Mouse (Mus musculus) lung, embryonic 16.5 days (tissue): Measurements from ENCODE around the gene 1810024B03Rik. TPM values are rescaled to one million over a fixed set of nuclear protein-coding genes. Genes with fewer than 3 reads are reported as not detected.
"Not testable (repeated sequence)": the region's sequence is repeated elsewhere in the genome, so short reads cannot be mapped to it uniquely, and the experiment has no call there.

Experiments
- ATAC-seq: fragments of 200-750 bp; cut with Nextera tagmentation; 2 replicates; pipeline ENCODE4 v1.8.0; 2017; ENCODE audit warnings: low read depth, mild to moderate bottlenecking, moderate library complexity
- H3K27ac ChIP-seq: fragments of 300-500 bp; sonication (generic); 2 replicates; pipeline ENCODE4 v1.5.1; 2014; ENCODE audit warnings: mild to moderate bottlenecking, control low read depth, low read length
- H3K27me3 ChIP-seq: fragments of 300-500 bp; sonication (generic); 2 replicates; pipeline ENCODE4 v1.6.1; 2014; ENCODE audit warnings: low read depth, low read length, mixed read lengths; ENCODE audit not compliant: control insufficient read depth, insufficient read depth
- H3K36me3 ChIP-seq: fragments of 300-500 bp; sonication (generic); 2 replicates; pipeline ENCODE4 v1.6.1; 2014; ENCODE audit warnings: low read length; ENCODE audit not compliant: control insufficient read depth, insufficient read depth
- H3K4me1 ChIP-seq: fragments of 300-500 bp; sonication (generic); replicated peaks from 2 replicates; pipeline ENCODE4 v1.6.1; 2014; ENCODE audit warnings: low read length, mixed read lengths; ENCODE audit not compliant: control insufficient read depth, insufficient read depth
- H3K4me2 ChIP-seq: fragments of 300-500 bp; sonication (generic); 2 replicates; pipeline ENCODE4 v1.6.1; 2014; ENCODE audit warnings: low read depth, low read length, control low read depth
- H3K4me3 ChIP-seq: fragments of 300-500 bp; sonication (generic); 2 replicates; pipeline ENCODE4 v1.5.1; 2014; ENCODE audit warnings: mild to moderate bottlenecking, low read length, control low read depth
- H3K9ac ChIP-seq: fragments of 300-500 bp; sonication (generic); 2 replicates; pipeline ENCODE4 v1.6.1; 2014; ENCODE audit warnings: low read length, control low read depth
- H3K9me3 ChIP-seq: fragments of 300-500 bp; sonication (generic); 2 replicates; pipeline ENCODE4 v1.6.1; 2016; ENCODE audit warnings: low read length; ENCODE audit not compliant: control insufficient read depth
- WGBS: fragments of 180-500 bp; shearing (Covaris S2); extraction: QIAGEN DNeasy Blood & Tissue Kit; methylation state at CpG from one replicate; pipeline ENCODE4 v1.1.7; 2014; 5-methylcytosine and 5-hydroxymethylcytosine counted together
- polyA plus RNA-seq: library from polyadenylated mRNA; unstranded; fragments of >200 nt; fragmentation: Nextera tagmentation; extraction: Ambion mirVana; gene quantifications from 2 replicates; pipeline ENCODE4 v1.2.1, GENCODE M21; 2015

Gene 1810024B03Rik
- polyA plus RNA-seq, 1 experiment from 2014 or later = 1.8 TPM

DNA sequence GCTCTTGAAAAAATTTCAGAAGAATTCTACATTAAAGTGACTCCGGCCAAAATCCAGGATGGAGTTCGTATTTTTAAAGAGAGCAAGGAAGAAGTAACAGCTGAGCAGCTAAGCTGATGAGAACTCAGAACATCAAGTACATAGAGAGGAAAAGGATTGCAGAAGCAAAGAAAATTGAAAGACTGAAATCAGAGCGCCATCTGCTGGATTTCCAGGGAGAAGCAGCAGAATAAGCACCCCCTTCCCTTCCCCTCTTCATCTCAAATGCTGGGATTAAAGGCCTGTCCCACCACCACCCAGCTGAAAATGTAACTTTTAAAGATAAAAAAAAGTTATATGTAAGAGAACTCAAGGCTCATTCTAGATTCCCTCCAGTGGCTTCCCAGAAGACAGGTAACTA, 3.1 kb downstream of the 1810024B03Rik start:
- no peak overlapping the region for H3K4me2 ChIP-seq
- no peaks in the 10 kb centered on the region for H3K27me3 ChIP-seq
- peaks cover 9% of the 10 kb centered on the region for H3K4me1 ChIP-seq
- 28% methylated on average over 3 of the region's 3 CpGs for WGBS
- no peak overlapping the region for H3K27ac ChIP-seq
- no peak overlapping the region for H3K4me3 ChIP-seq
- no peak for ATAC-seq
- H3K9ac ChIP-seq = no peak overlapping the region
- H3K36me3 ChIP-seq = peaks cover 2% of the 10 kb centered on the region; the same call in 1 of the 2 replicates
- no peaks in the 10 kb centered on the region for H3K9me3 ChIP-seq

- no peak overlapping the region for H3K4me2 ChIP-seq
- H3K4me3 ChIP-seq = no peak overlapping the region
- H3K36me3 ChIP-seq = no peaks in the 10 kb centered on the region
- H3K4me1 ChIP-seq = no peaks in the 10 kb centered on the region
- no peak for ATAC-seq
- H3K9ac ChIP-seq = no peak overlapping the region
- H3K27ac ChIP-seq = no peak overlapping the region
- H3K27me3 ChIP-seq = no peaks in the 10 kb centered on the region
- H3K9me3 ChIP-seq = no peaks in the 10 kb centered on the region
These were observed 18.5 kb downstream of the 1810024B03Rik start for GRCm38 (mm10) chr2:127189574-127189973.

DNA sequence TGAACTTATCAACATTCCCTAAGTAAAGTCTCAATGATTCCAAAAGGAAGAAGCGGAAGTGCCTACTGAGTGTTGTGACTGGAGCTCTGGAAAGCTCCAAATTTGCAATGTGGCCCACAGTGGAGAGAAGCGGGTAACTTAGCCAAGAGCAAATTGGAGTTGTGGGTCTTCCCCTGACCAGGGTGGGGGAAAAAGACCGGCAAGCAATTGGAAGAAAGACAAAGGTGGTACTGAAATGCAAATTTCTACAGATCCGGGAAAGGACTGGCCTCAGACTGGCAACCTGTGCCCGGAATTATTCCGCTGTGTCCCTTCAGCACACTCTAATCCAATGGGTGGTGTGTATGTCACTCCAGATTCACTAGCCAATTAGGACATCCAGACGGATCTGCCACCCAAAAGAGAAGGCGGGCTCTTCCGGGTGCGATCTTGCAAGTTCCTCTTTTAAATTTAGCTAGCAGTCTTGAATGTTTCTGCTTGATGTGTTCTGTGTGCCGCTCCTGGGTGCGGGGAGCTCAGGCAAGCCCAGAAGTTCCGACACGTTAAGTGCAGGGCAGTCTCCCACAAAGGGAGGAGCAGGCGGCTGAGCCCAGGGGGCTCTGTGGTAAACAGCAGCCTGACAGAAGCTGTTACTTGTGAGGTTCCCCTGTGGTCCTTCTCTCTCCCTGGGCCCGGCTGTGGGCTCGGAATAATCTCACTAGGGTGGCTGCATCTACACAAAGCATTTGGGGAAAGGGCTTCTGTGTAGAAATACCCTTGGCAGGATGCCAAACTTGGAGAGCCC, 25.3 kb downstream of the 1810024B03Rik start:
- H3K36me3 ChIP-seq = no peaks in the 10 kb centered on the region
- H3K27ac ChIP-seq = peak overlapping the region; percentile 93
- H3K27me3 ChIP-seq = no peaks in the 10 kb centered on the region; the same call in 1 of the 2 replicates
- peak; percentile 100 for ATAC-seq
- H3K4me1 ChIP-seq = no peaks in the 10 kb centered on the region
- no peaks in the 10 kb centered on the region for H3K9me3 ChIP-seq
- WGBS = under 1% methylated on average over 17 of the region's 17 CpGs
- H3K9ac ChIP-seq = peak overlapping the region; percentile 88
- peak overlapping the region; percentile 89 for H3K4me2 ChIP-seq
- H3K4me3 ChIP-seq = peak overlapping the region; percentile 72

GRCm38 (mm10) chr2:127166261-127166660, 41.8 kb downstream of the 1810024B03Rik start:
- not testable (repeated sequence) for ATAC-seq, H3K4me3 ChIP-seq, H3K9me3 ChIP-seq, H3K4me2 ChIP-seq, H3K27me3 ChIP-seq, H3K9ac ChIP-seq, H3K27ac ChIP-seq, H3K4me1 ChIP-seq, H3K36me3 ChIP-seq
- WGBS = 4% methylated on average over 1 of the region's 1 CpGs

- no peaks in the 10 kb centered on the region for H3K4me1 ChIP-seq
- H3K27ac ChIP-seq = no peak overlapping the region
- no peak overlapping the region for H3K4me2 ChIP-seq
- 45% methylated on average over 4 of the region's 4 CpGs for WGBS
- no peak overlapping the region for H3K9ac ChIP-seq
- no peak for ATAC-seq
- H3K36me3 ChIP-seq = no peaks in the 10 kb centered on the region
- H3K27me3 ChIP-seq = no peaks in the 10 kb centered on the region
- no peaks in the 10 kb centered on the region for H3K9me3 ChIP-seq
- no peak overlapping the region for H3K4me3 ChIP-seq
These were observed 42.4 kb downstream of the 1810024B03Rik start for GRCm38 (mm10) chr2:127165675-127166074.

- ATAC-seq = no peak
- Histone ChIP-seq H3K9ac (no peak overlapping the region), H3K4me2 (no peak overlapping the region), H3K27ac (no peak overlapping the region), H3K36me3 (peaks cover 4% of the 10 kb centered on the region), H3K4me3 (no peak overlapping the region), H3K27me3 (no peaks in the 10 kb centered on the region), H3K4me1 (peaks cover 13% of the 10 kb centered on the region), H3K9me3 (no peaks in the 10 kb centered on the region)
- WGBS = 77% methylated on average over 3 of the region's 3 CpGs
These were observed 62.4 kb downstream of the 1810024B03Rik start for GRCm38 (mm10) chr2:127145699-127146098.

GRCm38 (mm10) chr2:127143158-127144063, 64.7 kb downstream of the 1810024B03Rik start, which contains the start of gene Itpripl1:
TSS of gene Itpripl1 (minus strand) at chr2:127143442.
- 2% methylated on average over 31 of the region's 31 CpGs for WGBS
- Histone ChIP-seq H3K27ac (0 out of 2 replicates have a peak within 1 kb of the TSS, but pooled peaks have one; percentile 36), H3K27me3 (no peaks in the 10 kb centered on the region), H3K9ac (peak within 1 kb of the TSS; percentile 77), H3K36me3 (peaks cover 13% of the 10 kb centered on the region), H3K4me2 (peak within 1 kb of the TSS; percentile 85), H3K4me1 (peaks cover 13% of the 10 kb centered on the region), H3K9me3 (peaks cover 3% of the 10 kb centered on the region; the same call in 1 of the 2 replicates), H3K4me3 (peak within 1 kb of the TSS; percentile 78)
- peak; percentile 96 for ATAC-seq

DNA sequence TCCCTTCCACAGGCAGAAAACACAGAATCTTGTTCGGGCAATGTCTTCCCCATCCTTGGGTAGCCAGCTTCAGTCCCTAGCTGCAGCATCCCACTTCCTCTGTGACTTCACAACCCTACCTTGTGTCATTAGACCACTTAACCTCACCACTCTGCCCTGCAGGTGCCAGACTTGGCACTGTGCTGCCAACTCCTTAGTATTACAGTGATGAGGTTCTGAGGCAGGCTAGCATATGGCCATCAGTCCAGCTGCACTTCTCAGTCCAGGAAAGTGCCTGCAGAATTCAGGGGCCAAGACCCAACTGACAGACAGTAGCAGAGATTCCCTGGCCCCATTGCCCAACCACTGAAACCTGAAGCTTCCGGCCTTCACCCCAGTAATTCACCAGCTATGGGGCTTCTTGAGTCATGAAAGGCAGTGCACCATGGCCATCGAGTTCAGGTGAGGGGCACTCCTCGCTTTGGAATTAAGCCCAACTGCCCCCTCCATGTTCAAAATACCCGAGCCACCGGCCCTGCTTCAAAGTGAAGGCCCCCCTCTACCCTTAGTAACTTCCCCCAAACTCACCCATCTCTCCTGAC, 65.4 kb downstream of the 1810024B03Rik start:
- no peak overlapping the region for H3K27ac ChIP-seq
- H3K9me3 ChIP-seq = peaks cover 3% of the 10 kb centered on the region; the same call in 1 of the 2 replicates
- H3K4me3 ChIP-seq = peak overlapping the region; percentile 78
- H3K27me3 ChIP-seq = no peaks in the 10 kb centered on the region
- peaks cover 13% of the 10 kb centered on the region for H3K36me3 ChIP-seq
- H3K9ac ChIP-seq = peak overlapping the region; percentile 77
- WGBS = 13% methylated on average over 6 of the region's 6 CpGs
- peaks cover 20% of the 10 kb centered on the region for H3K4me1 ChIP-seq
- H3K4me2 ChIP-seq = peak overlapping the region; percentile 85
- peak; percentile 29 for ATAC-seq

DNA sequence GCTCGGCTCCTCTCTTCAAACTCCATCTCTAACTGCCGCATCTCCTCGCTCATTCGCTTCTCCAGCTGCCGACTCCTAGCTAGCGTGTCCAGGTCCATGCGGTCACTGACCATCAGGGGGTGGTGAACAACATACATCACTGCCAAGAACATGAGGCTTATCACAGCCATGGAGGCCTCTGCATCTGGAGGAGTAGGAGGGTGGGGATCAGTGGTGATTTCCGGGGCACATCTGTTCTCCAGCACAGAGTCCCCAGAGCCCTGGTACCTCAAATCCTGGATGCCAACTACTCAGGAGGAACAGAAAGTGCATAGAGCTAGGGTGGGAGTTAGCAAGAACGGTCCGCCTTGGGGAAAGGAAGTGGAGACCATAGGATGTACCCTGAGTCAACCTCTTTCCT, 66.0 kb downstream of the 1810024B03Rik start:
- no peaks in the 10 kb centered on the region for H3K27me3 ChIP-seq

More for the DNA sequence above, 66.0 kb downstream of the 1810024B03Rik start:
- Histone ChIP-seq H3K4me1 (peaks cover 25% of the 10 kb centered on the region), H3K4me3 (peak overlapping the region; percentile 78), H3K4me2 (peak overlapping the region; percentile 85), H3K9ac (peak overlapping the region; percentile 77), H3K27ac (no peak overlapping the region), H3K36me3 (peaks cover 13% of the 10 kb centered on the region), H3K9me3 (peaks cover 3% of the 10 kb centered on the region; the same call in 1 of the 2 replicates)
- no peak for ATAC-seq
- 76% methylated on average over 10 of the region's 10 CpGs for WGBS
